In genomic region chr5:138949165-138949564, GRCm38 (mm10) we compare ENCODE assay signal across 18 mouse cellular contexts. TPM values are rescaled to one million over a fixed set of nuclear protein-coding genes. Genes with fewer than 3 reads are reported as not detected.
DNase-seq lines count a peak whose midpoint lies in the region; ATAC-seq and TF ChIP-seq lines count a peak whose summit lies in the region.
"Had no signal": no experiment of that assay in that cellular context is flagged by ENCODE, and none has a peak within 500 bp of the region (broad histone marks: within the 10 kb centered on the region; RNA-seq: fewer than 3 reads in every experiment).

No protein-coding gene starts in this region.

- ATAC-seq in heart, postnatal 0 days (ENCODE audit: insufficient read depth, low read depth): no peak
- ATAC-seq: inflammation-experienced regulatory T-cells, adult 6 months had no signal

- H3K27ac ChIP-seq in gastrocnemius, adult 2 months: peak overlapping the region; percentile 88
- peak overlapping the region; percentile 89 for H3K27ac ChIP-seq in heart, postnatal 0 days (ENCODE audit: low read depth)
- H3K27ac ChIP-seq: hindbrain, embryonic 12.5 days had no signal

- H3K4me3 ChIP-seq in gastrocnemius, adult 2 months: no peak overlapping the region
- H3K4me3 ChIP-seq in heart, postnatal 0 days (ENCODE audit: low read depth, low read length): no peak overlapping the region
- no peak overlapping the region for H3K4me3 ChIP-seq in lung, adult 2 months (replicated peaks; ENCODE audit: extremely low read depth, low read depth, low read length)
- H3K4me3 ChIP-seq: embryonic facial prominence, embryonic 15.5 days; forebrain, embryonic 10.5 days; hindbrain, embryonic 12.5 days had no signal

- intact Hi-C loops in gastrocnemius, adult 2 months (cut with DNase I): no loop called here
- intact Hi-C loops in heart, postnatal 10 days (cut with DNase I): no loop called here

- no peaks in the 10 kb centered on the region for H3K9me3 ChIP-seq in heart, postnatal 0 days (replicated peaks; ENCODE audit: control insufficient read depth, low read length)
- H3K9me3 ChIP-seq: embryonic facial prominence, embryonic 15.5 days; forebrain, embryonic 10.5 days; hindbrain, embryonic 12.5 days had no signal

- no peak overlapping the region for H3K9ac ChIP-seq in heart, postnatal 0 days (replicated peaks; ENCODE audit: low read depth, low read length)
- H3K9ac ChIP-seq: embryonic facial prominence, embryonic 15.5 days; hindbrain, embryonic 12.5 days had no signal

- no peak for DNase-seq in gastrocnemius, adult 2 months
- no peak for DNase-seq in gastrocnemius, postnatal 25 days
- DNase-seq in heart, postnatal 0 days (ENCODE audit: low spot score): no peak
- no peak for DNase-seq in heart, postnatal 10 days
- DNase-seq in lung, postnatal 10 days: peak; percentile 38
- DNase-seq in lung, adult 2 months: no peak
- DNase-seq in layer of hippocampus, adult 11-12 months (ENCODE audit: low spot score): no peak
- DNase-seq in ovary, postnatal 10 days (ENCODE audit: low spot score): no peak
- DNase-seq: cerebellum, adult 8-10 months; gastrocnemius, postnatal 36 days; kidney, postnatal 36 days; spleen, adult 18-20 months; thymus, postnatal 14 days had no signal

- WGBS in heart, postnatal 0 days: 50% methylated on average over 6 of the region's 6 CpGs
- WGBS in lung, adult 2 months: 48% methylated on average over 6 of the region's 6 CpGs

- no peak for TF ChIP-seq EP300 in heart, postnatal 0 days (IDR thresholded peaks at IDR 0.05; ENCODE audit: low read depth)

- TF ChIP-seq CTCF in gastrocnemius, adult 2 months (IDR thresholded peaks at IDR 0.05): no peak
- no peak for TF ChIP-seq CTCF in heart, postnatal 0 days (IDR thresholded peaks at IDR 0.05; ENCODE audit: low read depth)
- TF ChIP-seq CTCF in lung, adult 2 months (IDR thresholded peaks at IDR 0.05; ENCODE audit: insufficient read depth, low read length): no peak

- no peaks in the 10 kb centered on the region for H3K27me3 ChIP-seq in heart, postnatal 0 days (ENCODE audit: control insufficient read depth, insufficient read depth, low read length)

- peaks cover 39% of the 10 kb centered on the region for H3K4me1 ChIP-seq in heart, postnatal 0 days (ENCODE audit: control insufficient read depth, insufficient read depth)
- H3K4me1 ChIP-seq in lung, adult 2 months (ENCODE audit: control insufficient read depth, insufficient read depth, low read length): peaks cover 10% of the 10 kb centered on the region

- TF ChIP-seq POLR2A in lung, adult 2 months (IDR thresholded peaks at IDR 0.05; ENCODE audit: borderline replicate concordance, extremely low read depth, low read depth, low read length): no peak

- no peaks in the 10 kb centered on the region for H3K36me3 ChIP-seq in heart, postnatal 0 days (replicated peaks; ENCODE audit: control insufficient read depth, insufficient read depth, low read length)
- H3K36me3 ChIP-seq: embryonic facial prominence, embryonic 15.5 days; forebrain, embryonic 10.5 days; hindbrain, embryonic 12.5 days had no signal

- H3K4me2 ChIP-seq in heart, postnatal 0 days (ENCODE audit: low read depth, low read length): no peak overlapping the region
- H3K4me2 ChIP-seq: embryonic facial prominence, embryonic 15.5 days; hindbrain, embryonic 12.5 days had no signal

RNA-seq across cellular contexts. Expression of gene Pdgfa, which starts 48.0 kb away (rescaled TPM):
- total RNA-seq in gastrocnemius, adult 2 months (2021): 10 to 100 TPM; 17.8 to 27.4 TPM
- 10 to 100 TPM; 22.2 to 22.3 TPM for total RNA-seq in gastrocnemius, postnatal 25 days (2021)
- 60.5 and 78.0 TPM in 2 replicates for total RNA-seq in heart, postnatal 0 days (2014; rRNA removed; ENCODE audit: low replicate concordance)
- 47.2 and 49.6 TPM in 2 replicates for polyA plus RNA-seq in heart, postnatal 0 days (2015; fragmentation: Nextera tagmentation; extraction: Ambion mirVana)
- 10 to 100 TPM; 34.1 to 45.2 TPM for total RNA-seq in heart, postnatal 10 days (2021)
- polyA plus RNA-seq in lung, adult 2 months (2012; rRNA removed): 91.5 and 105 TPM in 2 replicates
- total RNA-seq: MEL had no signal
